Mouse (Mus musculus) heart, embryonic 12.5 days (tissue): ENCODE results near the gene Acvr2a. TPM values are rescaled to one million over a fixed set of nuclear protein-coding genes. Genes with fewer than 3 reads are reported as not detected.

Experiments used
- ATAC-seq: fragments of 200-750 bp; cut with Nextera tagmentation; 2 replicates; pipeline ENCODE4 v1.8.0; 2017; ENCODE audit warnings: moderate TSS enrichment, moderate library complexity; ENCODE audit not compliant: insufficient number of reproducible peaks, low FRiP score
- H3K27ac ChIP-seq: fragments of 300-500 bp; sonication (generic); 2 replicates; pipeline ENCODE4 v1.5.1; 2016; ENCODE audit warnings: mild to moderate bottlenecking, moderate library complexity; ENCODE audit not compliant: poor library complexity, severe bottlenecking
- H3K27me3 ChIP-seq: fragments of 300-500 bp; sonication (generic); replicated peaks from 2 replicates; pipeline ENCODE4 v1.6.1; 2016; ENCODE audit warnings: mild to moderate bottlenecking, moderate library complexity
- H3K36me3 ChIP-seq: fragments of 300-500 bp; sonication (generic); 2 replicates; pipeline ENCODE4 v1.6.1; 2016; ENCODE audit warnings: mild to moderate bottlenecking, moderate library complexity
- H3K4me1 ChIP-seq: fragments of 300-500 bp; sonication (generic); replicated peaks from 2 replicates; pipeline ENCODE4 v1.6.1; 2016; ENCODE audit warnings: mild to moderate bottlenecking
- H3K4me2 ChIP-seq: fragments of 300-500 bp; sonication (generic); 2 replicates; pipeline ENCODE4 v1.6.1; 2016; ENCODE audit warnings: mild to moderate bottlenecking, moderate library complexity
- H3K4me3 ChIP-seq: fragments of 300-500 bp; sonication (generic); 2 replicates; pipeline ENCODE4 v1.5.1; 2016; ENCODE audit warnings: mild to moderate bottlenecking
- H3K9ac ChIP-seq: fragments of 300-500 bp; sonication (generic); 2 replicates; pipeline ENCODE4 v1.6.1; 2016; ENCODE audit warnings: mild to moderate bottlenecking, moderate library complexity
- H3K9me3 ChIP-seq: fragments of 300-500 bp; sonication (generic); replicated peaks from 2 replicates; pipeline ENCODE4 v1.6.1; 2016; ENCODE audit warnings: mild to moderate bottlenecking, moderate library complexity
- WGBS: fragments of 180-500 bp; shearing (Covaris S2); methylation state at CpG from one replicate; pipeline ENCODE4 v1.1.7; 2016; 5-methylcytosine and 5-hydroxymethylcytosine counted together
- polyA plus RNA-seq: library from polyadenylated mRNA; unstranded; fragments of >200 nt; fragmentation: Nextera tagmentation; extraction: Ambion mirVana; gene quantifications from 2 replicates; pipeline ENCODE4 v1.2.1, GENCODE M21; 2016

The Acvr2a gene
- polyA plus RNA-seq, 1 experiment from 2014 or later = 16.9 TPM

DNA sequence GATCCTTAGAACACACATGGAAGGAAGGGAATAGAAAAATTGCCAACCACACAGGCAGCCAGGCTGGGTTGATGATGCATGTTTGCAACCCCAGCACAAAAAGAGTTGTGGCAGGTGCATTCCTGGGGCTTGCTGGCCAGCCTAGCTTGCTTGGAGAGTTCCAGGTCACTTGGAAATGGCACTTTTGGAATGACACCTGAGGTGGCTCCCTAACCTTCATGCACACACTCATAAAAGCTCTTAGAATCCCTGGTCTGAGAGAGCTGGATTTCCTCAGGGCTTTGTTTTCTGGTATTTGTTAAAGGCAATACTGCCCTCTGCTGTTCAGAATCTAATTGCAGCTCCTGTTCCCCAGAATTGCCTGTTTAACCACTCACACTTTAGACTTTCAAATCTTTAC lies 72.0 kb downstream of the Acvr2a start:
- Histone ChIP-seq H3K9ac (no peak overlapping the region), H3K27me3 (no peaks in the 10 kb centered on the region), H3K9me3 (no peaks in the 10 kb centered on the region), H3K4me1 (no peaks in the 10 kb centered on the region; the same call in 1 of the 2 replicates), H3K27ac (no peak overlapping the region), H3K4me2 (no peak overlapping the region), H3K4me3 (no peak overlapping the region), H3K36me3 (no peaks in the 10 kb centered on the region; the same call in 1 of the 2 replicates)
- no peak for ATAC-seq

DNA sequence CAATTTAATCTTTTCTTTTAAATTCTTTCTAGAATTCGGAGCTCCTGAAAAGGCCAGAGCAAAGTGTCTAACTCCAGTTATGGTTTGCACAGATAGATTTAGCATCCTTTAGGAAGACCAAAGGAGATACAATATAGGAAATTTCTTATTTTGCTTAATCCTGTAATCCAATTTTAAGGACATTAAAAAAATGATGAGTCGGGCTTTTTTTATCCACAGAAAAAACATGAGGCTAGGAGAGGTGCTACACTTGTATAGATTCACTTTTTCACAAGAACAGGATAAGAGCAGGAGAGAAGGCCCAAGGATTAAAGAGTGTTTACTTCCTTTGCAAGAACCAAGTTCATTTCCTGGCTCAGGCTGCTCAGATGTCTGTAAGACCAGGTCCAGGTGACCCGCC lies 81.3 kb downstream of the Acvr2a start:
- H3K4me2 ChIP-seq = no peak overlapping the region
- no peak overlapping the region for H3K27ac ChIP-seq
- no peak for ATAC-seq
- H3K4me1 ChIP-seq = no peaks in the 10 kb centered on the region; the same call in 1 of the 2 replicates
- H3K27me3 ChIP-seq = no peaks in the 10 kb centered on the region
- WGBS = 88% methylated on average over 3 of the region's 3 CpGs
- no peak overlapping the region for H3K4me3 ChIP-seq
- peaks cover 19% of the 10 kb centered on the region for H3K36me3 ChIP-seq
- H3K9me3 ChIP-seq = no peaks in the 10 kb centered on the region
- no peak overlapping the region for H3K9ac ChIP-seq

- H3K9ac ChIP-seq = no peak overlapping the region
- H3K4me3 ChIP-seq = no peak overlapping the region
- no peak for ATAC-seq
- whole genome bisulfite sequencing = 57% methylated on average over 2 of the region's 2 CpGs
- no peaks in the 10 kb centered on the region for H3K9me3 ChIP-seq
- H3K4me2 ChIP-seq = no peak overlapping the region
- no peak overlapping the region for H3K27ac ChIP-seq
- H3K4me1 ChIP-seq = no peaks in the 10 kb centered on the region
- H3K27me3 ChIP-seq = no peaks in the 10 kb centered on the region
- peaks cover 26% of the 10 kb centered on the region for H3K36me3 ChIP-seq
Measured at GRCm38 (mm10) chr2:48908866-48909265, 95.0 kb downstream of the Acvr2a start.

- no peak for ATAC-seq
- WGBS = 64% methylated on average over 1 of the region's 1 CpGs
Measured at GRCm38 (mm10) chr2:48914185-48914584, 100.3 kb downstream of the Acvr2a start.

DNA sequence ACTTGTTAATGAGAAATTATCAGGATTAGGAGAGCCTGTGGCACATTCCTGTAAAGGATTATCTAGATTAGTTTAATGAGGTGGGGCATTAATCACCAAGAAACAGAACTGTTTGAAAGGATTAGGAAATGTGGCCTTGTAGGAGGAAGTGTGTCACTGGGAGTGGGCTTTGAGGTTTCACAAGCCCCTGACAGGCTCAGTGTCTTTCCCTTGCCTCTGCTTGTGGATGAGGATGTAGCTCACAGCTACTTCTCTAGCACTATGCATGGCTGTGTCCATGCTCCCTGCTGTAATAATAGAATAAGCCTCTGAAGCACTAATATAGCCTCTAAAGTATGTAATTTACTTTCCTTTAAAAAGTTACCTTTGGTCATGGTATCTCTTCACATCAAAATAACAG lies 101.9 kb downstream of the Acvr2a start:
- H3K27me3 ChIP-seq = no peaks in the 10 kb centered on the region
- no peaks in the 10 kb centered on the region for H3K4me1 ChIP-seq
- no peak overlapping the region for H3K4me3 ChIP-seq
- peaks cover 27% of the 10 kb centered on the region for H3K36me3 ChIP-seq
- no peak overlapping the region for H3K9ac ChIP-seq
- no peak overlapping the region for H3K27ac ChIP-seq
- no peaks in the 10 kb centered on the region for H3K9me3 ChIP-seq
- ATAC-seq = no peak
- H3K4me2 ChIP-seq = no peak overlapping the region

More at GRCm38 (mm10) chr2:48914185-48914584, 100.3 kb downstream of the Acvr2a start:
- Histone ChIP-seq H3K36me3 (peaks cover 27% of the 10 kb centered on the region), H3K4me2 (no peak overlapping the region), H3K9me3 (no peaks in the 10 kb centered on the region), H3K9ac (no peak overlapping the region), H3K27ac (no peak overlapping the region), H3K27me3 (no peaks in the 10 kb centered on the region), H3K4me3 (no peak overlapping the region), H3K4me1 (no peaks in the 10 kb centered on the region)

DNA sequence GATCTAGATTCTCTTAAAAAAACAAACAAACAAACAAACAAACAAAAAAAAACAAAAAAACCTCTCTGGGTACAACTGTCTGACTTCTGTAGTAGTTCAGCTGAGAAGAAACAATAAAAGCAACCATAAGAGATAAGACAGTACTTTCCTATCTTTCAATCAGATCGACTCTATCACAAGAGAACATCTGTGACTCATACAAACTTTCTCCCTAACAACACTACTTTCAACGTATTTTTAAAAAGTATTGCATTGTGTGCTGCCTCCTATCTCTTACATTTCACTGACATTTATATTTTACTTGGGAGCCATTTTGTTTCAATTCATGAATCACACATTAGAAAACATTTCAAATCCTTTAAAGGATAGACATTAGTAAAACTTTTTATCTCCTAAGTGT lies 121.1 kb downstream of the Acvr2a start:
- no peak overlapping the region for H3K4me2 ChIP-seq
- H3K27ac ChIP-seq = no peak overlapping the region
- 78% methylated on average over 2 of the region's 2 CpGs for WGBS
- no peak for ATAC-seq
- no peaks in the 10 kb centered on the region for H3K4me1 ChIP-seq
- no peak overlapping the region for H3K4me3 ChIP-seq
- H3K36me3 ChIP-seq = peaks cover 16% of the 10 kb centered on the region
- no peaks in the 10 kb centered on the region for H3K9me3 ChIP-seq
- no peak overlapping the region for H3K9ac ChIP-seq
- H3K27me3 ChIP-seq = no peaks in the 10 kb centered on the region

DNA sequence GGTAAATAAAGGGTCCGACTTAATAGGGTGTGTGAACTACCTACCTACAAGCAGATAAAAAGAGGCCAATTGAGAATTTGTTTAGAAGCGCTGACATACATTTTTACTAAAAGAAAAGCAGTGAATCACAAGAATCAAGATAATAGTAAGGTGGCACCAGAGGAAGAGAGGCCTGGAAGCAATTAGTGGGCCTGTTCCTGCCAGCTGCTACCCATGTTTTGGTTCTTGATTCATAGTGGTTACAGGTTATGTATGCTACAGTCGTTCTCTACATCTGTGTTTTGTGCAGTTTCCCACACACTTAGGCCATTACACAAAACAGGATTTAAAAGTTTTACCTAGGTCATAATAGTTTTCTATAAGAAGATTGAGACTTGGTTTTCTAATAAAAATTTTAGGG lies 133.9 kb downstream of the Acvr2a start:
- no peaks in the 10 kb centered on the region for H3K27me3 ChIP-seq
- peak overlapping the region; percentile 54 for H3K4me2 ChIP-seq
- no peak overlapping the region for H3K27ac ChIP-seq
- 71% methylated on average over 3 of the region's 3 CpGs for WGBS
- peaks cover 3% of the 10 kb centered on the region for H3K4me1 ChIP-seq
- no peaks in the 10 kb centered on the region for H3K36me3 ChIP-seq
- no peak for ATAC-seq
- H3K9ac ChIP-seq = no peak overlapping the region
- H3K9me3 ChIP-seq = no peaks in the 10 kb centered on the region
- peak overlapping the region; percentile 25; the same call in 1 of the 2 replicates for H3K4me3 ChIP-seq

- H3K4me1 ChIP-seq = peaks cover 3% of the 10 kb centered on the region
- H3K27me3 ChIP-seq = no peaks in the 10 kb centered on the region
- H3K27ac ChIP-seq = peak within 1 kb of the TSS; percentile 99
- no peaks in the 10 kb centered on the region for H3K36me3 ChIP-seq
- H3K4me2 ChIP-seq = peak within 1 kb of the TSS; percentile 78
- H3K4me3 ChIP-seq = peak within 1 kb of the TSS; percentile 83
- WGBS = under 1% methylated on average over 48 of the region's 49 CpGs
- peak; percentile 99 for ATAC-seq
- peak within 1 kb of the TSS; percentile 94 for H3K9ac ChIP-seq
- no peaks in the 10 kb centered on the region for H3K9me3 ChIP-seq
Measured at GRCm38 (mm10) chr2:48948841-48949584, 135.1 kb downstream of the Acvr2a start, which contains the start of gene Mbd5. Mbd5 (plus strand) TSS chr2:48949508.

DNA sequence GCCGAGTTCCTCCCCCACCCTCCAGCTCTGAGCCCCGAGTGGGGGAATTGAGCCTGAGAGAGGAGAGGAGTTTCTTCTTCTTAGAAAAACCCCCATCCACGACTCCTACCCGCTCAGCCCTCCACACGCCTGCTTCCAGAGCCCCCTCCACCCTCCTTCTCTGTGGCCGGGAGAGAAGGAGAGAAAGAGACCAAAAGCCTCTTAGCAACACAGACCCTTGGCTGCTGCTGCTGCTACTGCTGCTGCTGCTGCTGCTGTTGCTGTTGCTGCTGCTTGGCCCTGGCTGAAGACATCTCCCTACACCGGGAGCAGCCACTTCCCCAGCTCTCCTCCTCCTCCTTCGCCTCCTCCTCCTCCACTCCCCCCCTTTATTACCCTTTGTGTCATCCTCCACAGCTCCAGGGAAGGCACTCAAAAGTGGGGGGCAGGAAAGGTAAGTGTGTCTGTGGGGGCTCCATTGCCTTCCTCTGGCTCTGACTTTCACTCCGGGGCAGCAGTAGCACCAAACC lies 135.9 kb downstream of the Acvr2a start:
- H3K27ac ChIP-seq = peak overlapping the region; percentile 99
- H3K4me1 ChIP-seq = peaks cover 3% of the 10 kb centered on the region
- peak overlapping the region; percentile 83 for H3K4me3 ChIP-seq
- H3K9ac ChIP-seq = peak overlapping the region; percentile 88
- peak overlapping the region; percentile 78 for H3K4me2 ChIP-seq
- no peaks in the 10 kb centered on the region for H3K27me3 ChIP-seq
- H3K36me3 ChIP-seq = no peaks in the 10 kb centered on the region
- ATAC-seq = peak; percentile 30
- 1% methylated on average over 5 of the region's 9 CpGs for WGBS
- no peaks in the 10 kb centered on the region for H3K9me3 ChIP-seq

DNA sequence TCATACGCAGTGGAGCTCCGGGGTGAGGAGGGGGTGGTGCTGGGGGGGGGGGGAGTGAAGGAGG lies 136.2 kb downstream of the Acvr2a start, which contains the start of gene Orc4:
TSS of gene Orc4 (minus strand) at position 26 of the 64 bp plus-strand sequence.
- ATAC-seq = no peak
- 0% methylated on average over 2 of the region's 2 CpGs for WGBS
- Histone ChIP-seq H3K36me3 (no peaks in the 10 kb centered on the region), H3K27me3 (no peaks in the 10 kb centered on the region), H3K9me3 (no peaks in the 10 kb centered on the region), H3K4me2 (peak within 1 kb of the TSS; percentile 78), H3K9ac (peak within 1 kb of the TSS; percentile 88), H3K27ac (peak within 1 kb of the TSS; percentile 99), H3K4me3 (peak within 1 kb of the TSS; percentile 83), H3K4me1 (peaks cover 3% of the 10 kb centered on the region)

DNA sequence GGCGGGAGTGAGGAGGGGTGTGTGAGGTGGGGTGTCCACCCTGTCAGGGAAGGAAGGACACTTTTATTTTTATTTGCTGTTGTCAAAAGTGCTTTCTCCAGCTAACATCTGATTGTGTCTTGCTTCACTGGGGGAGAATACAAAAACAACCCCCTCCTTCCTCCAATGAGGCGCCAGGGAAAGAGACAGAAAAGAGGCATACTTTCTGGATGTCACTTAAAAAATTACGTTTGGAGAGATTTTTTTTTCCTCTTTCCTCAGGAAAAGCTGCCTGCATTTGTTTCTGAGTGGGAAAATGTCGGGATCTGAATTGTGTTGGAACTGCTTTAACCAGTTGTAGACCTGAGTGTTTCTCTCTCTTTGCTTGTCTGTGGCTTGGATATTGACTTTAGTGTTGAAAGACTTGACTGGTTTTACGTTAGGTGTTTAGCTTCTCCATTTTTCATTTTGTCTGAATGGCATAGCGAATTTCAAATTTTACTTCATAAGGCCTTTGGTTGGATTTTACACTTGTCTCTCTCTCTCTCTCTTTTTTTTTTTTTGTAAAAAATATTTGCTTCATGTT lies 136.5 kb downstream of the Acvr2a start:
- 8% methylated on average over 5 of the region's 6 CpGs for WGBS
- H3K36me3 ChIP-seq = no peaks in the 10 kb centered on the region
- ATAC-seq = no peak

More for the DNA sequence above, 136.5 kb downstream of the Acvr2a start:
- Histone ChIP-seq H3K4me1 (peaks cover 3% of the 10 kb centered on the region), H3K27ac (peak overlapping the region; percentile 99), H3K9ac (peak overlapping the region; percentile 88), H3K27me3 (no peaks in the 10 kb centered on the region), H3K9me3 (no peaks in the 10 kb centered on the region), H3K4me3 (peak overlapping the region; percentile 83), H3K4me2 (peak overlapping the region; percentile 78)
